Mouse (Mus musculus): ENCODE results near the gene Mrpl21.

GRCm38 (mm10) chr19:3281886-3282285 lies 815 bp upstream of the Mrpl21 start:
- TF ChIP-seq CTCF (IDR thresholded peaks at IDR 0.05; ENCODE audit: low read depth) (no peak), EP300 (IDR thresholded peaks at IDR 0.05; ENCODE audit: low read depth) (no peak)

Data from heart, postnatal 0 days (tissue).